Mouse (Mus musculus) megakaryocyte progenitor cell, adult 5-6 weeks (primary cell): Measurements from ENCODE around the gene Thap2. TPM values are rescaled to one million over a fixed set of nuclear protein-coding genes. Genes with fewer than 3 reads are reported as not detected.

ENCODE experiments used
- total RNA-seq, 2 experiments: library from RNA; stranded (forward) in 1 of 2; stranded (reverse) in 1 of 2; fragments of 157-497, 149-512 nt in 1 of 2; fragments of 200-1000 nt in 1 of 2; gene quantifications; 2 replicates each; pipeline versions ENCODE4 v1.2.3 to v1.2.4; 2015 to 2017

Thap2 gene
- total RNA-seq, 2 experiments from 2014 or later, result 9.9 to 14.2 TPM

Other genes with a start within 250 kb of the Thap2 start
- gene Tph2, start 199.4 kb downstream of the Thap2 start, total RNA-seq (2015), result not detected in 2 replicates
- not detected in 2 replicates for gene Tph2, start 199.4 kb downstream of the Thap2 start, total RNA-seq (2017)
- 73.8 and 83.1 TPM in 2 replicates for gene Tbc1d15, start 133.0 kb downstream of the Thap2 start, total RNA-seq (2015)
- gene Tbc1d15, start 133.0 kb downstream of the Thap2 start, total RNA-seq (2017), result 39.5 and 45.7 TPM in 2 replicates
- gene Rab21, start 68.8 kb downstream of the Thap2 start, total RNA-seq (2015), result 94.3 and 102 TPM in 2 replicates
- 46.5 and 49.5 TPM in 2 replicates for gene Rab21, start 68.8 kb downstream of the Thap2 start, total RNA-seq (2017)
- 13.1 and 14.3 TPM in 2 replicates for gene Tmem19, start 21.9 kb downstream of the Thap2 start, total RNA-seq (2015)
- 14.5 and 19.4 TPM in 2 replicates for gene Tmem19, start 21.9 kb downstream of the Thap2 start, total RNA-seq (2017)
- gene Zfc3h1, start 516 bp upstream of the Thap2 start, total RNA-seq (2015), result 34.4 and 51.9 TPM in 2 replicates
- 23.2 and 32.0 TPM in 2 replicates for gene Zfc3h1, start 516 bp upstream of the Thap2 start, total RNA-seq (2017)
- not detected in 2 replicates for gene A930009A15Rik, start 185.5 kb upstream of the Thap2 start, total RNA-seq (2015)
- not detected in 2 replicates for gene A930009A15Rik, start 185.5 kb upstream of the Thap2 start, total RNA-seq (2017)
- not detected in 2 replicates for gene Lgr5, start 203.3 kb upstream of the Thap2 start, total RNA-seq (2015)
- gene Lgr5, start 203.3 kb upstream of the Thap2 start, total RNA-seq (2017), result 0.14 TPM in 1 of 2 replicates, not detected in the other